Mouse (Mus musculus) hindbrain, embryonic 16.5 days (tissue): ENCODE measurements around the gene Olfr698. TPM values are rescaled to one million over a fixed set of nuclear protein-coding genes. Genes with fewer than 3 reads are reported as not detected.
"Not testable (repeated sequence)": the region's sequence is repeated elsewhere in the genome, so short reads cannot be mapped to it uniquely, and the experiment has no call there.

Source experiments
- ATAC-seq: fragments of 200-750 bp; cut with Nextera tagmentation; 2 replicates; pipeline ENCODE4 v1.8.0; 2017; ENCODE audit warnings: moderate TSS enrichment, moderate library complexity
- H3K27ac ChIP-seq: fragments of 300-500 bp; sonication (generic); 2 replicates; pipeline ENCODE4 v1.5.1; 2014; ENCODE audit warnings: low read depth, mild to moderate bottlenecking, control low read depth, low read length, moderate library complexity
- H3K27me3 ChIP-seq: fragments of 300-500 bp; sonication (generic); replicated peaks from 2 replicates; pipeline ENCODE4 v1.6.1; 2014; ENCODE audit warnings: low read length; ENCODE audit not compliant: control insufficient read depth, insufficient read depth
- H3K36me3 ChIP-seq: fragments of 300-500 bp; sonication (generic); 2 replicates; pipeline ENCODE4 v1.6.1; 2014; ENCODE audit warnings: mild to moderate bottlenecking, low read length, moderate library complexity, mixed read lengths; ENCODE audit not compliant: control insufficient read depth, insufficient read depth
- H3K4me1 ChIP-seq: fragments of 300-500 bp; sonication (generic); 2 replicates; pipeline ENCODE4 v1.6.1; 2014; ENCODE audit warnings: low read depth, low read length; ENCODE audit not compliant: control insufficient read depth, insufficient read depth
- H3K4me2 ChIP-seq: fragments of 300-500 bp; sonication (generic); 2 replicates; pipeline ENCODE4 v1.6.1; 2014; ENCODE audit warnings: mild to moderate bottlenecking, low read length, control low read depth, moderate library complexity
- H3K4me3 ChIP-seq: fragments of 300-500 bp; sonication (generic); 2 replicates; pipeline ENCODE4 v1.5.1; 2014; ENCODE audit warnings: mild to moderate bottlenecking, low read length, control low read depth, moderate library complexity
- H3K9ac ChIP-seq: fragments of 300-500 bp; sonication (generic); 2 replicates; pipeline ENCODE4 v1.6.1; 2014; ENCODE audit warnings: low read depth, mild to moderate bottlenecking, control low read depth, low read length, moderate library complexity
- H3K9me3 ChIP-seq: fragments of 300-500 bp; sonication (generic); 2 replicates; pipeline ENCODE4 v1.6.1; 2014; ENCODE audit warnings: mild to moderate bottlenecking, low read length, moderate library complexity; ENCODE audit not compliant: control insufficient read depth
- WGBS: fragments of 180-500 bp; shearing (Covaris S2); extraction: QIAGEN DNeasy Blood & Tissue Kit; methylation state at CpG from one replicate; pipeline ENCODE4 v1.1.7; 2014; 5-methylcytosine and 5-hydroxymethylcytosine counted together
- polyA plus RNA-seq: library from polyadenylated mRNA; unstranded; fragments of >200 nt; fragmentation: Nextera tagmentation; extraction: Ambion mirVana; gene quantifications from 2 replicates; pipeline ENCODE4 v1.2.1, GENCODE M21; 2015

Gene Olfr698
- not detected in 2 replicates for polyA plus RNA-seq

- no peak for ATAC-seq
- Histone ChIP-seq H3K4me2 (no peak within 1 kb of the TSS), H3K9ac (no peak within 1 kb of the TSS), H3K4me1 (no peaks in the 10 kb centered on the region), H3K27ac (no peak within 1 kb of the TSS), H3K9me3 (no peaks in the 10 kb centered on the region), H3K4me3 (no peak within 1 kb of the TSS), H3K27me3 (no peaks in the 10 kb centered on the region), H3K36me3 (no peaks in the 10 kb centered on the region)
These were observed at the start of gene Olfr698 for GRCm38 (mm10) chr7:106755297-106755696. TSS of gene Olfr698 (minus strand) at chr7:106755397.

- Histone ChIP-seq H3K9ac (no peak within 1 kb of the TSS), H3K9me3 (0 out of 2 replicates have a peak, but pooled peaks cover 2% of the 10 kb centered on the region), H3K4me3 (no peak within 1 kb of the TSS), H3K4me2 (no peak within 1 kb of the TSS), H3K4me1 (no peaks in the 10 kb centered on the region), H3K36me3 (no peaks in the 10 kb centered on the region), H3K27me3 (no peaks in the 10 kb centered on the region), H3K27ac (no peak within 1 kb of the TSS)
- no peak for ATAC-seq
- WGBS: 73% methylated on average over 1 of the region's 1 CpGs
These were observed 37.9 kb upstream of the Olfr698 start, which contains the start of gene Olfr699 for GRCm38 (mm10) chr7:106793098-106793497. TSS of gene Olfr699 (minus strand) at chr7:106793198.

GRCm38 (mm10) chr7:106788330-106788729 lies 33.1 kb upstream of the Olfr698 start:
- no peak overlapping the region for H3K27ac ChIP-seq
- no peaks in the 10 kb centered on the region for H3K4me1 ChIP-seq
- no peaks in the 10 kb centered on the region for H3K36me3 ChIP-seq
- ATAC-seq: no peak
- no peak overlapping the region for H3K9ac ChIP-seq
- H3K4me3 ChIP-seq: no peak overlapping the region
- H3K4me2 ChIP-seq: no peak overlapping the region
- H3K27me3 ChIP-seq: no peaks in the 10 kb centered on the region
- no peaks in the 10 kb centered on the region for H3K9me3 ChIP-seq

- H3K27me3 ChIP-seq, H3K4me2 ChIP-seq, H3K27ac ChIP-seq, ATAC-seq, H3K9ac ChIP-seq, H3K4me1 ChIP-seq, H3K36me3 ChIP-seq, H3K9me3 ChIP-seq, H3K4me3 ChIP-seq: not testable (repeated sequence)
- WGBS: 98% methylated on average over 2 of the region's 2 CpGs
These were observed 5.8 kb upstream of the Olfr698 start for GRCm38 (mm10) chr7:106761008-106761407.

GRCm38 (mm10) chr7:106758800-106759199 lies 3.6 kb upstream of the Olfr698 start:
- Histone ChIP-seq H3K36me3 (no peaks in the 10 kb centered on the region), H3K4me1 (no peaks in the 10 kb centered on the region), H3K9ac (no peak overlapping the region), H3K4me3 (no peak overlapping the region), H3K9me3 (0 out of 2 replicates have a peak, but pooled peaks cover 2% of the 10 kb centered on the region), H3K27me3 (no peaks in the 10 kb centered on the region), H3K4me2 (no peak overlapping the region), H3K27ac (no peak overlapping the region)
- no peak for ATAC-seq
- WGBS: 95% methylated on average over 2 of the region's 2 CpGs

- no peak overlapping the region for H3K4me2 ChIP-seq
- no peaks in the 10 kb centered on the region for H3K36me3 ChIP-seq
- no peak for ATAC-seq
- no peaks in the 10 kb centered on the region for H3K27me3 ChIP-seq
- WGBS: 94% methylated on average over 5 of the region's 5 CpGs
- no peaks in the 10 kb centered on the region for H3K9me3 ChIP-seq
- H3K4me3 ChIP-seq: no peak overlapping the region
- H3K27ac ChIP-seq: no peak overlapping the region
- no peaks in the 10 kb centered on the region for H3K4me1 ChIP-seq
- no peak overlapping the region for H3K9ac ChIP-seq
These were observed 9.4 kb downstream of the Olfr698 start for GRCm38 (mm10) chr7:106745811-106746210.

GRCm38 (mm10) chr7:106742343-106742742 lies 12.9 kb downstream of the Olfr698 start, which contains the start of gene Olfr697:
TSS of gene Olfr697 (minus strand) at chr7:106742443.
- Histone ChIP-seq H3K36me3 (no peaks in the 10 kb centered on the region), H3K27ac (no peak within 1 kb of the TSS), H3K9me3 (no peaks in the 10 kb centered on the region), H3K4me1 (no peaks in the 10 kb centered on the region), H3K4me3 (no peak within 1 kb of the TSS), H3K4me2 (no peak within 1 kb of the TSS), H3K27me3 (no peaks in the 10 kb centered on the region), H3K9ac (no peak within 1 kb of the TSS)
- no peak for ATAC-seq
- WGBS: 86% methylated on average over 1 of the region's 1 CpGs

- Histone ChIP-seq H3K4me3 (no peak overlapping the region), H3K9me3 (no peaks in the 10 kb centered on the region), H3K27me3 (no peaks in the 10 kb centered on the region), H3K9ac (no peak overlapping the region), H3K27ac (no peak overlapping the region), H3K4me2 (no peak overlapping the region), H3K36me3 (no peaks in the 10 kb centered on the region), H3K4me1 (no peaks in the 10 kb centered on the region)
- ATAC-seq: no peak
These were observed 18.2 kb downstream of the Olfr698 start for GRCm38 (mm10) chr7:106737028-106737427.

- WGBS: 73% methylated on average over 2 of the region's 2 CpGs
- ATAC-seq: no peak
- Histone ChIP-seq H3K9ac (no peak overlapping the region), H3K27ac (no peak overlapping the region), H3K4me1 (no peaks in the 10 kb centered on the region), H3K4me3 (no peak overlapping the region), H3K27me3 (no peaks in the 10 kb centered on the region), H3K9me3 (no peaks in the 10 kb centered on the region), H3K4me2 (no peak overlapping the region), H3K36me3 (no peaks in the 10 kb centered on the region)
These were observed 21.5 kb downstream of the Olfr698 start for GRCm38 (mm10) chr7:106733717-106734116.

GRCm38 (mm10) chr7:106725654-106726053 lies 29.5 kb downstream of the Olfr698 start:
- H3K36me3 ChIP-seq: not testable (repeated sequence)
- 90% methylated on average over 2 of the region's 2 CpGs for WGBS

More at GRCm38 (mm10) chr7:106725654-106726053, 29.5 kb downstream of the Olfr698 start:
- not testable (repeated sequence) for ATAC-seq, H3K9me3 ChIP-seq, H3K4me3 ChIP-seq, H3K4me2 ChIP-seq, H3K9ac ChIP-seq, H3K27me3 ChIP-seq, H3K27ac ChIP-seq, H3K4me1 ChIP-seq
